12 mouse cellular contexts compared by ENCODE assay signal in genomic region chr6:5752128-5752527, GRCm38 (mm10). TPM values are rescaled to one million over a fixed set of nuclear protein-coding genes. Genes with fewer than 3 reads are reported as not detected.
DNase-seq lines count a peak whose midpoint lies in the region; ATAC-seq lines count a peak whose summit lies in the region.
"Had no signal": no experiment of that assay in that cellular context is flagged by ENCODE, and none has a peak within 500 bp of the region (broad histone marks: within the 10 kb centered on the region; RNA-seq: fewer than 3 reads in every experiment).

No protein-coding gene starts in this region.

- H3K4me2 ChIP-seq in hindbrain, embryonic 15.5 days: 0 out of 2 replicates have a peak overlapping the region, but pooled peaks have one; percentile 26
- H3K4me2 ChIP-seq in midbrain, embryonic 16.5 days (ENCODE audit: low read length): 0 out of 2 replicates have a peak overlapping the region, but pooled peaks have one; percentile 14
- H3K4me2 ChIP-seq: intestine, embryonic 15.5 days; liver, embryonic 13.5 days had no signal

- no peaks in the 10 kb centered on the region for H3K27me3 ChIP-seq in hindbrain, embryonic 15.5 days
- H3K27me3 ChIP-seq in midbrain, embryonic 16.5 days (ENCODE audit: control insufficient read depth, insufficient read depth, low read depth, low read length): no peaks in the 10 kb centered on the region
- H3K27me3 ChIP-seq in heart, embryonic 10.5 days (ENCODE audit: insufficient read depth, poor library complexity, severe bottlenecking): no peaks in the 10 kb centered on the region
- H3K27me3 ChIP-seq: intestine, embryonic 15.5 days; liver, embryonic 13.5 days had no signal

- peak; percentile 51 to 52 for DNase-seq in cerebellum, postnatal 10 days
- no peak for DNase-seq in cerebellum, adult 8-10 months
- peak; percentile 60 to 62 for DNase-seq in left cerebral cortex, adult 18-20 months (ENCODE audit: low spot score in 2 of 2)
- DNase-seq in left cerebral cortex, adult 11 months (ENCODE audit: low spot score): no peak
- no peak for DNase-seq in heart, embryonic 10.5 days (ENCODE audit: low spot score)
- DNase-seq: gastrocnemius, postnatal 36 days; liver, embryonic 13.5 days; thymus, postnatal 36 days had no signal

- no peaks in the 10 kb centered on the region for H3K4me1 ChIP-seq in hindbrain, embryonic 15.5 days (replicated peaks)
- H3K4me1 ChIP-seq in midbrain, embryonic 16.5 days (ENCODE audit: control insufficient read depth, insufficient read depth, low read length): no peaks in the 10 kb centered on the region
- H3K4me1 ChIP-seq in heart, embryonic 10.5 days: peaks cover 4% of the 10 kb centered on the region; the same call in 1 of the 2 replicates
- H3K4me1 ChIP-seq: intestine, embryonic 15.5 days; liver, embryonic 13.5 days had no signal

- H3K9ac ChIP-seq in hindbrain, embryonic 15.5 days: no peak overlapping the region
- H3K9ac ChIP-seq in midbrain, embryonic 16.5 days (ENCODE audit: low read depth, low read length): no peak overlapping the region
- H3K9ac ChIP-seq: intestine, embryonic 15.5 days; liver, embryonic 13.5 days had no signal

- ATAC-seq in hindbrain, embryonic 15.5 days (ENCODE audit: low FRiP score, low read depth): peak; percentile 42; the same call in 1 of the 2 replicates
- ATAC-seq in midbrain, embryonic 16.5 days: peak; percentile 66
- ATAC-seq in erythroid progenitor cell, adult 5-6 weeks (replicated peaks; ENCODE audit: low FRiP score, poor library complexity, severe bottlenecking): no peak
- ATAC-seq: intestine, embryonic 15.5 days had no signal

- no peaks in the 10 kb centered on the region for H3K36me3 ChIP-seq in hindbrain, embryonic 15.5 days
- H3K36me3 ChIP-seq in midbrain, embryonic 16.5 days (ENCODE audit: control insufficient read depth, insufficient read depth, low read length): no peaks in the 10 kb centered on the region
- H3K36me3 ChIP-seq in heart, embryonic 10.5 days: no peaks in the 10 kb centered on the region
- H3K36me3 ChIP-seq: intestine, embryonic 15.5 days; liver, embryonic 13.5 days had no signal

- no peak overlapping the region for H3K4me3 ChIP-seq in hindbrain, embryonic 15.5 days
- H3K4me3 ChIP-seq in midbrain, embryonic 16.5 days (ENCODE audit: low read depth, low read length): no peak overlapping the region
- H3K4me3 ChIP-seq in heart, embryonic 10.5 days: no peak overlapping the region
- H3K4me3 ChIP-seq: intestine, embryonic 15.5 days; liver, embryonic 13.5 days had no signal

- WGBS in hindbrain, embryonic 15.5 days: 45% methylated on average over 16 of the region's 16 CpGs
- WGBS in midbrain, embryonic 16.5 days: 64% methylated on average over 16 of the region's 16 CpGs
- WGBS in heart, embryonic 10.5 days: 88% methylated on average over 16 of the region's 16 CpGs

- no peak overlapping the region for H3K27ac ChIP-seq in hindbrain, embryonic 15.5 days (replicated peaks)
- H3K27ac ChIP-seq in midbrain, embryonic 16.5 days (ENCODE audit: low read length): no peak overlapping the region
- H3K27ac ChIP-seq in heart, embryonic 10.5 days: no peak overlapping the region
- H3K27ac ChIP-seq: intestine, embryonic 15.5 days; liver, embryonic 13.5 days had no signal

- H3K9me3 ChIP-seq in hindbrain, embryonic 15.5 days: no peaks in the 10 kb centered on the region
- H3K9me3 ChIP-seq in midbrain, embryonic 16.5 days (replicated peaks; ENCODE audit: control insufficient read depth, low read length, poor library complexity, severe bottlenecking): no peaks in the 10 kb centered on the region
- H3K9me3 ChIP-seq in heart, embryonic 10.5 days: no peaks in the 10 kb centered on the region
- H3K9me3 ChIP-seq: intestine, embryonic 15.5 days; liver, embryonic 13.5 days had no signal

RNA-seq across cellular contexts. Expression of gene Dync1i1, which starts 26.7 kb away (rescaled TPM):
- 100 to 1,000 TPM; 124 to 135 TPM for total RNA-seq in left cerebral cortex, adult 18-20 months (2021)
- 29.5 and 29.7 TPM in 2 replicates for polyA plus RNA-seq in hindbrain, embryonic 15.5 days (2015; fragmentation: Nextera tagmentation; extraction: Ambion mirVana)
- polyA plus RNA-seq in midbrain, embryonic 16.5 days (2015; fragmentation: Nextera tagmentation; extraction: Ambion mirVana): 27.1 and 43.1 TPM in 2 replicates
- not detected in 2 replicates for total RNA-seq in erythroid progenitor cell, adult 5-6 weeks (2015; ENCODE audit: low replicate concordance)
- total RNA-seq in erythroid progenitor cell, adult 5-6 weeks (2017; ENCODE audit: low replicate concordance): not detected in 2 replicates
- polyA plus RNA-seq in heart, embryonic 10.5 days (2016; fragmentation: Nextera tagmentation; extraction: Ambion mirVana): 1.9 and 3.9 TPM in 2 replicates

Comparison
In these comparisons a context has a peak if more than half of its experiments do, and no peak if none do; other contexts are left out.
1. DNase-seq: peak in cerebellum, postnatal 10 days (2 of 2) and left cerebral cortex, adult 18-20 months (2 of 2); none in cerebellum, adult 8-10 months (single experiment), left cerebral cortex, adult 11 months (single experiment) and heart, embryonic 10.5 days (single experiment).